Mouse (Mus musculus): ENCODE measurements at regions not wholly inside any gene's neighbourhood (a gene's known extent, or its start where the extent isn't known, plus 50 kb on each side); places are given as distances from the start of the nearest gene placed in this dataset.
A peak's percentile ranks its signal among the peaks of the same experiment; 100 is the strongest.

DNA sequence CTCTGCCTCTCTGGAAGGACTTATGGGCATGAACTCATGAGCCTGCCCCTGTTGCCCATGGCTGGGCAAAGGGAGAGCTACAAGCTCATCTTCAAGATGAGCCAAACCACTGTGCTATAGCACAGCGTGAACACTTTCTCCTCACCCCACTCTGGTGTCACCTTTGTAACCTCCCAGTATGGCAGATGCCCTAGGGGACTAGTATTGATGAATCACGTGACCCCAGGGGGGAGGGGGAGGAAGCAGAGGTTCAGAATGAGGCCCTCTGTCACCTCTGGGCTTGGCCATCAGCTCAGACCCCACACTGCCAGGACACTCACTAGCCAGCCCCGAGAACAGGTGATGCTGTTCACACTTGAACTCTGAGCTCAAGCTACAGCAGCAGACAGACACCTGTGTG is 421.9 kb downstream of the Ptpru start:
- no peaks in the 10 kb centered on the region for H3K27me3 ChIP-seq (replicated peaks; ENCODE audit: control insufficient read depth, insufficient read depth, low read length)
- H3K4me3 ChIP-seq (ENCODE audit: low read depth, low read length) = no peak overlapping the region
- H3K36me3 ChIP-seq (ENCODE audit: control insufficient read depth, insufficient read depth, low read length) = no peaks in the 10 kb centered on the region
- WGBS = 55% methylated on average over 3 of the region's 3 CpGs
- DNase-seq (ENCODE audit: low spot score) = no peak
- H3K27ac ChIP-seq (ENCODE audit: low read depth, low read length) = no peak overlapping the region
- no peak for ATAC-seq (replicated peaks; ENCODE audit: low FRiP score)
- H3K9me3 ChIP-seq (ENCODE audit: control insufficient read depth, low read length) = no peaks in the 10 kb centered on the region
- H3K4me1 ChIP-seq (replicated peaks; ENCODE audit: control insufficient read depth, insufficient read depth, low read length) = no peaks in the 10 kb centered on the region
- no peak overlapping the region for H3K4me2 ChIP-seq
- no peak overlapping the region for H3K9ac ChIP-seq (ENCODE audit: low read depth, low read length)

- Histone ChIP-seq H3K4me3 (ENCODE audit: low read depth, low read length) (no peak overlapping the region), H3K4me2 (no peak overlapping the region), H3K36me3 (ENCODE audit: control insufficient read depth, insufficient read depth, low read length) (no peaks in the 10 kb centered on the region), H3K9ac (ENCODE audit: low read depth, low read length) (no peak overlapping the region), H3K27ac (ENCODE audit: low read depth, low read length) (no peak overlapping the region), H3K27me3 (replicated peaks; ENCODE audit: control insufficient read depth, insufficient read depth, low read length) (no peaks in the 10 kb centered on the region), H3K4me1 (replicated peaks; ENCODE audit: control insufficient read depth, insufficient read depth, low read length) (no peaks in the 10 kb centered on the region), H3K9me3 (ENCODE audit: control insufficient read depth, low read length) (no peaks in the 10 kb centered on the region)
- WGBS = 80% methylated on average over 14 of the region's 14 CpGs
- ATAC-seq (replicated peaks; ENCODE audit: low FRiP score) (no peak), DNase-seq (ENCODE audit: low spot score) (no peak)
These were observed 420.8 kb downstream of the Ptpru start for GRCm38 (mm10) chr4:131417159-131417748.

- no peak for DNase-seq (ENCODE audit: low spot score)
- no peak overlapping the region for H3K9ac ChIP-seq (ENCODE audit: low read depth, low read length)
- WGBS = 69% methylated on average over 11 of the region's 11 CpGs
- no peaks in the 10 kb centered on the region for H3K9me3 ChIP-seq (ENCODE audit: control insufficient read depth, low read length)
- H3K27ac ChIP-seq (ENCODE audit: low read depth, low read length) = no peak overlapping the region
- H3K4me2 ChIP-seq = no peak overlapping the region
- no peak overlapping the region for H3K4me3 ChIP-seq (ENCODE audit: low read depth, low read length)
- no peaks in the 10 kb centered on the region for H3K36me3 ChIP-seq (ENCODE audit: control insufficient read depth, insufficient read depth, low read length)
- no peaks in the 10 kb centered on the region for H3K4me1 ChIP-seq (replicated peaks; ENCODE audit: control insufficient read depth, insufficient read depth, low read length)
- no peaks in the 10 kb centered on the region for H3K27me3 ChIP-seq (replicated peaks; ENCODE audit: control insufficient read depth, insufficient read depth, low read length)
- ATAC-seq (replicated peaks; ENCODE audit: low FRiP score) = no peak
These were observed 412.8 kb downstream of the Ptpru start for GRCm38 (mm10) chr4:131425311-131425710.

DNA sequence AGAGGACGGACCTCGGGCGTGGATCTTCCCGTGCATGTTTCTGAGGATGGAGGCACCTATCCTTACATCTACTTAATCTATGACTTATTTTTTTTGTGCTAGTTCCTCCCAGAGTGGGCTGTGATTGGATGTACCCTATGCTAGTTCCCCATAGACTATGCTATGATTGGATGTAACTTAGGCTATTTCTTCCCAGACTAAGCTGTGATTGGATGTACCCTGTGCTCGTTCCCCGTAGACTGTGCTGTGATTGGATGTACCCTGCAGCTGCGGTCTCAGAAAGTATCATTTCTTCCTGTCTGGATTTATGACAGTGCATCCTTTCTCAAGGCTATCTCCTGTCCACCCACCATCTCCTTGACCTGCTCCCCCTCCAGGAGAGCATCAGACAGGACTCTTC is 410.2 kb downstream of the Ptpru start:
- Histone ChIP-seq H3K4me2 (no peak overlapping the region), H3K4me3 (ENCODE audit: low read depth, low read length) (no peak overlapping the region), H3K27ac (ENCODE audit: low read depth, low read length) (no peak overlapping the region), H3K4me1 (replicated peaks; ENCODE audit: control insufficient read depth, insufficient read depth, low read length) (no peaks in the 10 kb centered on the region), H3K9me3 (ENCODE audit: control insufficient read depth, low read length) (no peaks in the 10 kb centered on the region), H3K36me3 (ENCODE audit: control insufficient read depth, insufficient read depth, low read length) (no peaks in the 10 kb centered on the region), H3K9ac (ENCODE audit: low read depth, low read length) (no peak overlapping the region), H3K27me3 (replicated peaks; ENCODE audit: control insufficient read depth, insufficient read depth, low read length) (no peaks in the 10 kb centered on the region)
- DNase-seq (ENCODE audit: low spot score) (no peak), ATAC-seq (replicated peaks; ENCODE audit: low FRiP score) (no peak)
- 86% methylated on average over 7 of the region's 7 CpGs for WGBS

- Histone ChIP-seq H3K4me3 (ENCODE audit: low read depth, low read length) (no peak overlapping the region), H3K27ac (ENCODE audit: low read depth, low read length) (no peak overlapping the region), H3K36me3 (ENCODE audit: control insufficient read depth, insufficient read depth, low read length) (no peaks in the 10 kb centered on the region), H3K9me3 (ENCODE audit: control insufficient read depth, low read length) (no peaks in the 10 kb centered on the region), H3K27me3 (replicated peaks; ENCODE audit: control insufficient read depth, insufficient read depth, low read length) (no peaks in the 10 kb centered on the region), H3K4me1 (replicated peaks; ENCODE audit: control insufficient read depth, insufficient read depth, low read length) (no peaks in the 10 kb centered on the region), H3K4me2 (no peak overlapping the region), H3K9ac (ENCODE audit: low read depth, low read length) (no peak overlapping the region)
- ATAC-seq (replicated peaks; ENCODE audit: low FRiP score) (no peak), DNase-seq (ENCODE audit: low spot score) (no peak)
- WGBS = 77% methylated on average over 11 of the region's 11 CpGs
These were observed 408.7 kb downstream of the Ptpru start for GRCm38 (mm10) chr4:131429356-131429755.

GRCm38 (mm10) chr4:131430420-131430819 is 407.7 kb downstream of the Ptpru start:
- no peak overlapping the region for H3K4me2 ChIP-seq
- no peak overlapping the region for H3K9ac ChIP-seq (ENCODE audit: low read depth, low read length)
- H3K9me3 ChIP-seq (ENCODE audit: control insufficient read depth, low read length) = no peaks in the 10 kb centered on the region
- H3K27ac ChIP-seq (ENCODE audit: low read depth, low read length) = no peak overlapping the region
- WGBS = 64% methylated on average over 1 of the region's 1 CpGs
- ATAC-seq (replicated peaks; ENCODE audit: low FRiP score) = no peak
- no peak overlapping the region for H3K4me3 ChIP-seq (ENCODE audit: low read depth, low read length)
- H3K4me1 ChIP-seq (replicated peaks; ENCODE audit: control insufficient read depth, insufficient read depth, low read length) = no peaks in the 10 kb centered on the region
- H3K27me3 ChIP-seq (replicated peaks; ENCODE audit: control insufficient read depth, insufficient read depth, low read length) = no peaks in the 10 kb centered on the region
- no peak for DNase-seq (ENCODE audit: low spot score)
- no peaks in the 10 kb centered on the region for H3K36me3 ChIP-seq (ENCODE audit: control insufficient read depth, insufficient read depth, low read length)

DNA sequence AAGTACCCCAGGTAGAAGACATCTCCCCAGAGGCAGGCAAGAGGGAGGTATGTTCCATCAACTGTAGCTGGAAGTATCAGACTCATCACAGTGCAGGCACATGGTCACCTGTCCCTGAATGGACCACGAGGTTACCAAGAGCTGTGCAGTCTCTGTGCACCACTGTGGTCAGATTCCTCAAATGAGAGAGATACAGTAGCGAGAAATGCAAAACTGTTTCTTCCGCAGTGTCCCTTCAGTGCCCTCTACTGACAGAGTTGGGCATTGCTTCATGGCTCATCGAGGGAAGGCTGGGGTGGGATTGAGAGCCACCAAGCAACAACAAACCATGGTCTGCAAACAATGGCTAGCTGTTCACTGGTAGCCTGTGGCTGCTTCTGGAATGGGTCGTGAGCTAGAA is 406.9 kb downstream of the Ptpru start:
- ATAC-seq (replicated peaks; ENCODE audit: low FRiP score) = no peak
- Histone ChIP-seq H3K4me3 (ENCODE audit: low read depth, low read length) (no peak overlapping the region), H3K9me3 (ENCODE audit: control insufficient read depth, low read length) (no peaks in the 10 kb centered on the region), H3K36me3 (ENCODE audit: control insufficient read depth, insufficient read depth, low read length) (no peaks in the 10 kb centered on the region), H3K27ac (ENCODE audit: low read depth, low read length) (no peak overlapping the region), H3K27me3 (replicated peaks; ENCODE audit: control insufficient read depth, insufficient read depth, low read length) (no peaks in the 10 kb centered on the region), H3K9ac (ENCODE audit: low read depth, low read length) (no peak overlapping the region), H3K4me2 (no peak overlapping the region), H3K4me1 (replicated peaks; ENCODE audit: control insufficient read depth, insufficient read depth, low read length) (no peaks in the 10 kb centered on the region)
- WGBS = 8% methylated on average over 5 of the region's 5 CpGs
- peak; percentile 58 for DNase-seq (ENCODE audit: low spot score)

DNA sequence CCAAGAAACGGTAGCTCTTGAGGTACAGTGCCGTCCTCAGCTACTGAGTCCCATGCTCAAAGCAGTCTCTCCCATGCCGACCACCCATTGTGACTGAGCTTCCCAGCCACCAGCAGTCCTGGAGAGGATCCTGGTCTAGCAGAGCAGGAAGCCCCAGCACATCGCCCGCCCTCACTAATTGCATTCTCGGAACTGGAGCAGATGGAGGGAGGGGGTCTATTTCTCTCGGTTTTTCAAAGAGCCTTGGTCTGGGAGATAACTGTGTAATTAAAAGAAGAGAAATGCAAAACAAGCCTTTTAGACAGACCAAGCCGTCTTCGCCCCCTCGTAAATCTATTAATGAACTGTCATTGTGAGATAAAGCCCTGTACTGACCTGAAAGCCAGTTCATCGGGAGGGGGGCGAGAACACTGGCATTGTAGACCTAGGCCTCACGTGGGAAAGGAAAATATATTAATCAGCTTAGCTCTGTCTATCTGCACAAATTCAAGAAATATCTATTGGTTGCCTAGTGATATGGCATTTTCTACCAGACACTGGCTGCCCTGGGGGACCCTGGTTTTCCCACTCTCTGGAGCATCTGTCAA is 405.4 kb downstream of the Ptpru start:
- H3K9me3 ChIP-seq (ENCODE audit: control insufficient read depth, low read length) = no peaks in the 10 kb centered on the region
- no peak overlapping the region for H3K9ac ChIP-seq (ENCODE audit: low read depth, low read length)
- WGBS = 59% methylated on average over 13 of the region's 13 CpGs
- no peaks in the 10 kb centered on the region for H3K36me3 ChIP-seq (ENCODE audit: control insufficient read depth, insufficient read depth, low read length)
- H3K4me2 ChIP-seq = no peak overlapping the region
- no peak overlapping the region for H3K27ac ChIP-seq (ENCODE audit: low read depth, low read length)
- DNase-seq (ENCODE audit: low spot score) = no peak
- no peaks in the 10 kb centered on the region for H3K27me3 ChIP-seq (replicated peaks; ENCODE audit: control insufficient read depth, insufficient read depth, low read length)
- H3K4me1 ChIP-seq (replicated peaks; ENCODE audit: control insufficient read depth, insufficient read depth, low read length) = no peaks in the 10 kb centered on the region
- H3K4me3 ChIP-seq (ENCODE audit: low read depth, low read length) = no peak overlapping the region
- no peak for ATAC-seq (replicated peaks; ENCODE audit: low FRiP score)

GRCm38 (mm10) chr4:131435222-131435621 is 402.9 kb downstream of the Ptpru start:
- H3K9me3 ChIP-seq (ENCODE audit: control insufficient read depth, low read length) = no peaks in the 10 kb centered on the region
- no peak overlapping the region for H3K4me2 ChIP-seq
- no peaks in the 10 kb centered on the region for H3K27me3 ChIP-seq (replicated peaks; ENCODE audit: control insufficient read depth, insufficient read depth, low read length)
- no peaks in the 10 kb centered on the region for H3K36me3 ChIP-seq (ENCODE audit: control insufficient read depth, insufficient read depth, low read length)
- no peak overlapping the region for H3K4me3 ChIP-seq (ENCODE audit: low read depth, low read length)
- no peak for DNase-seq (ENCODE audit: low spot score)
- no peaks in the 10 kb centered on the region for H3K4me1 ChIP-seq (replicated peaks; ENCODE audit: control insufficient read depth, insufficient read depth, low read length)
- H3K9ac ChIP-seq (ENCODE audit: low read depth, low read length) = no peak overlapping the region
- WGBS = 79% methylated on average over 12 of the region's 12 CpGs
- no peak overlapping the region for H3K27ac ChIP-seq (ENCODE audit: low read depth, low read length)
- ATAC-seq (replicated peaks; ENCODE audit: low FRiP score) = no peak
